In the genomic region with DNA sequence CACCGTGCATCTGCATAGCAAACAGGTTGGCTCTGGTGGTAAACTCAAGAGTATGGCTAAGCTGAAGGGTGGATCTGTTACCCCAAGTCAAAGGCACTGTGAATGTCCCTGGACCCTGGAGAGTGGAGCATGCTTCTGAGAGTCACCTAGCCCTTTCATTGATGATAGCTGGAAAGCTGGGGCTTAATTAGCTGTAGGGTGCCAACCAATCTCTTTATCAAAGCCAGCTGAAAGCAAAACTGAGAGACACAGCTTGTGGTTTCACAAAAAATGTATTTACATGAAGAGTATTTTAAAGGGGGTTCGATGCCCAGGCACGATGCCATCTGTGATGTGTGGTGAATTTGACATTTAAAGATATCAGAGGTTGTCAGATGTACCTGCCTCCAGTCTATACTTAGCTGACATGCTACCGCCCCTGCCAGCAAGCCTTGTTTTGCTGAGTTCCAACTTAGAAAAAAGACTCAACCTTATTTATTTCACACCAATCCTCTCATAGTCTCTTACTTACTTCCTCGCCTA, we compare ENCODE assay signal across 18 mouse cellular contexts.
"Had no signal": no experiment of that assay in that cellular context is flagged by ENCODE, and none has a peak within 500 bp of the region (broad histone marks: within the 10 kb centered on the region; RNA-seq: fewer than 3 reads in every experiment).

No protein-coding gene starts in this region.

- ATAC-seq: liver, embryonic 12.5 days; midbrain, embryonic 16.5 days had no signal

- H3K4me3 ChIP-seq: kidney, embryonic 15.5 days; limb, embryonic 13.5 days; liver, embryonic 12.5 days; liver, embryonic 15.5 days; lung, embryonic 15.5 days; midbrain, embryonic 12.5 days had no signal

- H3K27ac ChIP-seq: kidney, embryonic 15.5 days; limb, embryonic 13.5 days; liver, embryonic 12.5 days; liver, embryonic 15.5 days; lung, embryonic 15.5 days; midbrain, embryonic 12.5 days; stomach, postnatal 0 days had no signal

- H3K36me3 ChIP-seq: kidney, embryonic 15.5 days; limb, embryonic 13.5 days; liver, embryonic 12.5 days; liver, embryonic 15.5 days; lung, embryonic 15.5 days; midbrain, embryonic 12.5 days had no signal

- H3K4me1 ChIP-seq: liver, embryonic 12.5 days; liver, embryonic 15.5 days had no signal

- DNase-seq: kidney, adult 8-10 months; kidney, postnatal 14 days; kidney, postnatal 4 days; left cerebral cortex, postnatal 4 days; liver; lung, adult 18-20 months; lung, postnatal 14 days; lung, postnatal 4 days; thymus, adult 2 months; thymus, postnatal 14 days had no signal
